Mouse (Mus musculus): ENCODE measurements around the gene Por.

DNA sequence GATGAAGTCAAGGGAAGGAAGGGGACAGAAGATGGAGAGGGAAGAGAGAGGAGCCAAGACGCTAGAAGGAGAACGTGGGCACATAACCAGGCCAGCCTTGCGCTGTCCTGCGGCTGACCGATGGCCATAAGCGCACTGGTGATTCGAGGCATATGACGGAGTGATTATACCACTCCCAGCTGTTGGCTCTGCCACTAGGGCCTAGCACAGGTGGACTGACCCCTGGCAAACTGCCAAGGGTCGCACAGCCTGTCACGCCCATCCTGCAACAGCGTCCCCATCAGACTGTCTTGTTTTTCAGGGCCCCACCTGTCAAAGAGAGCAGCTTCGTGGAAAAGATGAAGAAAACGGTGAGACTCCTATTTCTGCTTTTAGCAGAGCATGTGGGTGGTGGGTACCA is 58.5 kb downstream of the Por start:
- TF ChIP-seq CTCF (IDR thresholded peaks at IDR 0.05; ENCODE audit: control insufficient read depth, insufficient read depth, low read length) (no peak), POLR2A (IDR thresholded peaks at IDR 0.05; ENCODE audit: borderline replicate concordance, control insufficient read depth, low read depth, low read length) (no peak)

Data from bone marrow, adult 2 months (tissue).